ENCODE assay signal across 9 mouse cellular contexts in genomic region chr9:57421688-57422111, GRCm38 (mm10). TPM values are rescaled to one million over a fixed set of nuclear protein-coding genes. Genes with fewer than 3 reads are reported as not detected.
DNase-seq lines count a peak whose midpoint lies in the region; ATAC-seq and TF ChIP-seq lines count a peak whose summit lies in the region.
"Had no signal": no experiment of that assay in that cellular context is flagged by ENCODE, and none has a peak within 500 bp of the region (broad histone marks: within the 10 kb centered on the region; RNA-seq: fewer than 3 reads in every experiment).

No protein-coding gene starts in this region.

- H3K9me3 ChIP-seq in heart, embryonic 12.5 days (replicated peaks): no peaks in the 10 kb centered on the region
- H3K9me3 ChIP-seq in neural tube, embryonic 15.5 days (replicated peaks): no peaks in the 10 kb centered on the region
- no peaks in the 10 kb centered on the region for H3K9me3 ChIP-seq in intestine, embryonic 16.5 days (ENCODE audit: control insufficient read depth, low read length)

- H3K27me3 ChIP-seq in heart, embryonic 12.5 days (replicated peaks): no peaks in the 10 kb centered on the region
- H3K27me3 ChIP-seq in neural tube, embryonic 15.5 days (replicated peaks): no peaks in the 10 kb centered on the region
- H3K27me3 ChIP-seq in intestine, embryonic 16.5 days (replicated peaks; ENCODE audit: control insufficient read depth, insufficient read depth, low read length): no peaks in the 10 kb centered on the region
- no peaks in the 10 kb centered on the region for H3K27me3 ChIP-seq in small intestine, adult 2 months (ENCODE audit: control insufficient read depth, insufficient read depth, low read length)

- DNase-seq in heart, postnatal 25 days (ENCODE audit: low spot score): no peak
- peak; percentile 20 for DNase-seq in neural tube, embryonic 10.5 days (ENCODE audit: extremely low spot score, low spot score)
- no peak for DNase-seq in left cerebral cortex, adult 9 months (ENCODE audit: low spot score in 2 of 2)

- WGBS in heart, embryonic 12.5 days: 38% methylated on average over 5 of the region's 5 CpGs
- 75% methylated on average over 5 of the region's 5 CpGs for WGBS in neural tube, embryonic 15.5 days
- WGBS in intestine, embryonic 16.5 days: 40% methylated on average over 5 of the region's 5 CpGs
- 62% methylated on average over 5 of the region's 5 CpGs for WGBS in small intestine, adult 2 months

- H3K4me3 ChIP-seq in heart, embryonic 12.5 days: no peak overlapping the region
- H3K4me3 ChIP-seq in neural tube, embryonic 15.5 days (replicated peaks): no peak overlapping the region
- no peak overlapping the region for H3K4me3 ChIP-seq in intestine, embryonic 16.5 days (ENCODE audit: low read length)
- H3K4me3 ChIP-seq in small intestine, adult 2 months (ENCODE audit: low read depth, low read length): no peak overlapping the region

- peak overlapping the region; percentile 83 for H3K27ac ChIP-seq in heart, embryonic 12.5 days (ENCODE audit: poor library complexity, severe bottlenecking)
- H3K27ac ChIP-seq in neural tube, embryonic 15.5 days (replicated peaks): no peak overlapping the region
- H3K27ac ChIP-seq in intestine, embryonic 16.5 days (ENCODE audit: low read length): peak overlapping the region; percentile 99
- H3K27ac ChIP-seq in small intestine, adult 2 months (ENCODE audit: insufficient read depth, low read depth, low read length): peak overlapping the region; percentile 38; the same call in 1 of the 2 replicates

- no peak overlapping the region for H3K9ac ChIP-seq in heart, embryonic 12.5 days
- no peak overlapping the region for H3K9ac ChIP-seq in neural tube, embryonic 15.5 days (replicated peaks)
- H3K9ac ChIP-seq in intestine, embryonic 16.5 days (ENCODE audit: low read depth, low read length): peak overlapping the region; percentile 60

- TF ChIP-seq POLR2A in small intestine, adult 2 months (IDR thresholded peaks at IDR 0.05; ENCODE audit: low read depth, low read length): no peak

- no peak overlapping the region for H3K4me2 ChIP-seq in heart, embryonic 12.5 days
- H3K4me2 ChIP-seq in neural tube, embryonic 15.5 days: no peak overlapping the region
- peak overlapping the region; percentile 10; the same call in 1 of the 2 replicates for H3K4me2 ChIP-seq in intestine, embryonic 16.5 days (ENCODE audit: low read depth, low read length)

- no peaks in the 10 kb centered on the region; the same call in 1 of the 2 replicates for H3K36me3 ChIP-seq in heart, embryonic 12.5 days
- H3K36me3 ChIP-seq in neural tube, embryonic 15.5 days: no peaks in the 10 kb centered on the region
- no peaks in the 10 kb centered on the region for H3K36me3 ChIP-seq in intestine, embryonic 16.5 days (ENCODE audit: control insufficient read depth, insufficient read depth, low read length)
- peaks cover 8% of the 10 kb centered on the region; the same call in 1 of the 2 replicates for H3K36me3 ChIP-seq in small intestine, adult 2 months (ENCODE audit: control insufficient read depth, insufficient read depth, low read length)

- ATAC-seq in heart, embryonic 12.5 days (ENCODE audit: insufficient number of reproducible peaks, low FRiP score): no peak
- ATAC-seq in neural tube, embryonic 15.5 days (ENCODE audit: low FRiP score): no peak
- no peak for ATAC-seq in intestine, embryonic 16.5 days
- no peak for ATAC-seq in granulocyte monocyte progenitor cell, adult 5-6 weeks (replicated peaks; ENCODE audit: poor library complexity, severe bottlenecking)

- TF ChIP-seq CTCF in small intestine, adult 2 months (IDR thresholded peaks at IDR 0.05; ENCODE audit: extremely low read depth, insufficient read length, insufficient replicate concordance, low read depth, low read length): no peak

- intact Hi-C loops in heart, postnatal 25 days (cut with DNase I): no loop called here

- peaks cover 48% of the 10 kb centered on the region for H3K4me1 ChIP-seq in heart, embryonic 12.5 days (replicated peaks)
- peaks cover 19% of the 10 kb centered on the region for H3K4me1 ChIP-seq in neural tube, embryonic 15.5 days
- H3K4me1 ChIP-seq in intestine, embryonic 16.5 days (ENCODE audit: control insufficient read depth, insufficient read depth, low read length): peaks cover 30% of the 10 kb centered on the region
- peaks cover 22% of the 10 kb centered on the region for H3K4me1 ChIP-seq in small intestine, adult 2 months (ENCODE audit: control insufficient read depth, insufficient read depth, insufficient read length, low read length)

RNA-seq across cellular contexts. Expression of gene Ppcdc, which starts 18.2 kb away (rescaled TPM):
- 19.4 and 20.2 TPM in 2 replicates for polyA plus RNA-seq in heart, embryonic 12.5 days (2016; fragmentation: Nextera tagmentation; extraction: Ambion mirVana)
- 1 to 10 TPM; 7.8 to 8.7 TPM for total RNA-seq in heart, postnatal 25 days (2021)
- 18.4 and 22.7 TPM in 2 replicates for polyA plus RNA-seq in neural tube, embryonic 15.5 days (2015; fragmentation: Nextera tagmentation; extraction: Ambion mirVana)
- 25.2 and 29.4 TPM in 2 replicates for polyA plus RNA-seq in intestine, embryonic 16.5 days (2015; fragmentation: Nextera tagmentation; extraction: Ambion mirVana)
- polyA plus RNA-seq in small intestine, adult 2 months (2012; rRNA removed): 10.3 and 14.2 TPM in 2 replicates
- 19.4 and 25.2 TPM in 2 replicates for total RNA-seq in granulocyte monocyte progenitor cell, adult 5-6 weeks (2014; fragmentation: Nextera tagmentation)
- 10.0 and 13.4 TPM in 2 replicates for total RNA-seq in granulocyte monocyte progenitor cell, adult 5-6 weeks (2017)

RNA-seq across cellular contexts. Expression of gene Scamp5, which starts 46.2 kb away (rescaled TPM):
- 11.8 and 12.3 TPM in 2 replicates for polyA plus RNA-seq in heart, embryonic 12.5 days (2016; fragmentation: Nextera tagmentation; extraction: Ambion mirVana)
- total RNA-seq in heart, postnatal 25 days (2021): 1 to 10 TPM; 4.9 to 5.1 TPM
- polyA plus RNA-seq in neural tube, embryonic 15.5 days (2015; fragmentation: Nextera tagmentation; extraction: Ambion mirVana): 91.1 and 112 TPM in 2 replicates
- polyA plus RNA-seq in intestine, embryonic 16.5 days (2015; fragmentation: Nextera tagmentation; extraction: Ambion mirVana): 15.2 and 16.2 TPM in 2 replicates
- 104 and 119 TPM in 2 replicates for polyA plus RNA-seq in small intestine, adult 2 months (2012; rRNA removed)
- total RNA-seq in granulocyte monocyte progenitor cell, adult 5-6 weeks (2014; fragmentation: Nextera tagmentation): 5.4 and 8.2 TPM in 2 replicates
- total RNA-seq in granulocyte monocyte progenitor cell, adult 5-6 weeks (2017): 1.6 and 2.2 TPM in 2 replicates
- total RNA-seq: monocyte, adult 5-6 weeks had no signal
